Mouse (Mus musculus) forebrain, embryonic 13.5 days (tissue): ENCODE results near the gene Rap1gap. TPM values are rescaled to one million over a fixed set of nuclear protein-coding genes. Genes with fewer than 3 reads are reported as not detected.

Experiments used
- ATAC-seq: fragments of 200-750 bp; cut with Nextera tagmentation; 2 replicates; pipeline ENCODE4 v1.8.0; 2017
- H3K27ac ChIP-seq: fragments of 300-500 bp; sonication (generic); 2 replicates; pipeline ENCODE4 v1.5.1; 2015; ENCODE audit warnings: inconsistent platforms, mild to moderate bottlenecking, moderate library complexity
- H3K27me3 ChIP-seq: fragments of 300-500 bp; sonication (generic); 2 replicates; pipeline ENCODE4 v1.6.1; 2015; ENCODE audit warnings: mild to moderate bottlenecking, inconsistent platforms
- H3K36me3 ChIP-seq: fragments of 300-500 bp; sonication (generic); 2 replicates; pipeline ENCODE4 v1.6.1; 2015; ENCODE audit warnings: mild to moderate bottlenecking, inconsistent platforms; ENCODE audit not compliant: poor library complexity, severe bottlenecking
- H3K4me1 ChIP-seq: fragments of 300-500 bp; sonication (generic); 2 replicates; pipeline ENCODE4 v1.6.1; 2015; ENCODE audit warnings: inconsistent platforms
- H3K4me2 ChIP-seq: fragments of 300-500 bp; sonication (generic); 2 replicates; pipeline ENCODE4 v1.6.1; 2015; ENCODE audit warnings: inconsistent platforms, mild to moderate bottlenecking, moderate library complexity
- H3K4me3 ChIP-seq: fragments of 300-500 bp; sonication (generic); 2 replicates; pipeline ENCODE4 v1.5.1; 2015; ENCODE audit warnings: mild to moderate bottlenecking, inconsistent platforms
- H3K9ac ChIP-seq: fragments of 300-500 bp; sonication (generic); 2 replicates; pipeline ENCODE4 v1.6.1; 2015; ENCODE audit warnings: mild to moderate bottlenecking, inconsistent platforms
- H3K9me3 ChIP-seq: fragments of 300-500 bp; sonication (generic); replicated peaks from 2 replicates; pipeline ENCODE4 v1.6.1; 2016; ENCODE audit warnings: inconsistent platforms
- WGBS: fragments of 180-500 bp; shearing (Covaris S2); methylation state at CpG from one replicate; pipeline ENCODE4 v1.1.7; 2015; 5-methylcytosine and 5-hydroxymethylcytosine counted together
- polyA plus RNA-seq: library from polyadenylated mRNA; unstranded; fragments of >200 nt; fragmentation: Nextera tagmentation; extraction: Ambion mirVana; gene quantifications from 2 replicates; pipeline ENCODE4 v1.2.1, GENCODE M21; 2015

Rap1gap gene
- polyA plus RNA-seq, 1 experiment from 2014 or later: 11.8 TPM

GRCm38 (mm10) chr4:137698076-137698985, 33.8 kb downstream of the Rap1gap start:
- Histone ChIP-seq H3K4me1 (peaks cover 36% of the 10 kb centered on the region), H3K27ac (no peak overlapping the region), H3K27me3 (no peaks in the 10 kb centered on the region), H3K4me2 (no peak overlapping the region), H3K9me3 (no peaks in the 10 kb centered on the region), H3K4me3 (no peak overlapping the region), H3K9ac (no peak overlapping the region), H3K36me3 (no peaks in the 10 kb centered on the region)
- WGBS: 67% methylated on average over 7 of the region's 7 CpGs
- ATAC-seq: no peak

DNA sequence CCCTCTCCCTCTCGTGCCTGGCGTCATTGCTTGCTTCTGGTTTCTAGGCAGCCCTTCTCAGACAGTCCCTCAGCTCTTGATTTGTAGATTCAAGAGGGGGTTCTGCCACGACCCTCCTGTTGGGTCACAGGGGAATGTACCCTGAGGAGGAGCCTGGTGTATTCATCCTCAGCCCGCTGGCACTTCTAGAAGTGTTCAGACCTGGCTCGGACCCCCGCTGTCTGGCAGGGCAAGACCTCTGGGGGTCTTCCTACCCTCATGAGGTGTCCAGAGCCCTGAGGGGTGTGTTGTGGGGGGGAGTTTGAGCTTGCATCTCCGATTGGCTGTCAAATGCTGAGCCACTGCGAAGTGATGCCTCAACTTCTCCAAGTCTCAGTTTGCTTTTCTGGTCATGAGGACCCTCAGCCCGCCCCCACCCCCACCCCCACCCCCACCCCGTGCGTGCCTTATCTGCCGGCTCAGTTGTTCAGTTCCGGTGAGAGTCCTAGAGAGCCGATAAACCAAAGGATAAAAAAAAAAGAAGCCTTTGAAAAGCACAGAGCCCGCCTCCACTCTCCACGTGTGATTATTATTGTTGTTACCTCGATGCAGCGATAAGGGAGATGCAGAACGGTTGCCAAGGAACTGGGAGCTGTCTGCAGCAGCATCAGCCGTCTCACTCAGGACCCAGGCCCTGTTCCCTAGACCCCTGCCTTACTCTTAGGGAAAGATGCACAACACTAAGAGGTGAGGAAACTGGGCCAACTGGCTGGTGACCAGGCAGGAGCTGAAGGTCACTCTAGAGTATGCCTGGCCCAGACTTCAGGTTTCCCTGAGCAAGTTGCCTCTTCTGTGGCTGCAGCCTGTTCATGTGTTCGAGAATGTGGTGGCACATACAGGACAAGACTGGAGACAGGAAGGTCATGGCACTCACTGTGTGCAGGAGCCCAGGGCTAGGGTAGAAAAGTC, 35.0 kb downstream of the Rap1gap start:
- H3K9me3 ChIP-seq: no peaks in the 10 kb centered on the region
- no peak overlapping the region for H3K9ac ChIP-seq
- peaks cover 39% of the 10 kb centered on the region for H3K4me1 ChIP-seq
- WGBS: 47% methylated on average over 21 of the region's 21 CpGs
- no peaks in the 10 kb centered on the region for H3K27me3 ChIP-seq
- H3K4me2 ChIP-seq: no peak overlapping the region
- H3K36me3 ChIP-seq: no peaks in the 10 kb centered on the region
- no peak overlapping the region for H3K27ac ChIP-seq
- H3K4me3 ChIP-seq: no peak overlapping the region
- no peak for ATAC-seq

- Histone ChIP-seq H3K9ac (no peak overlapping the region), H3K4me3 (no peak overlapping the region), H3K27me3 (no peaks in the 10 kb centered on the region), H3K27ac (no peak overlapping the region), H3K4me2 (no peak overlapping the region), H3K9me3 (no peaks in the 10 kb centered on the region), H3K4me1 (peaks cover 40% of the 10 kb centered on the region), H3K36me3 (no peaks in the 10 kb centered on the region)
- no peak for ATAC-seq
- 78% methylated on average over 6 of the region's 6 CpGs for WGBS
Measured at GRCm38 (mm10) chr4:137700960-137701359, 36.4 kb downstream of the Rap1gap start.

- Histone ChIP-seq H3K9ac (no peak overlapping the region), H3K4me2 (no peak overlapping the region), H3K27ac (no peak overlapping the region), H3K36me3 (no peaks in the 10 kb centered on the region), H3K4me1 (peaks cover 43% of the 10 kb centered on the region), H3K27me3 (no peaks in the 10 kb centered on the region), H3K4me3 (no peak overlapping the region), H3K9me3 (no peaks in the 10 kb centered on the region)
- WGBS: 93% methylated on average over 5 of the region's 5 CpGs
- ATAC-seq: no peak
Measured at GRCm38 (mm10) chr4:137703077-137703476, 38.6 kb downstream of the Rap1gap start.

GRCm38 (mm10) chr4:137704561-137704960, 40.0 kb downstream of the Rap1gap start:
- Histone ChIP-seq H3K27me3 (peaks cover 5% of the 10 kb centered on the region; the same call in 1 of the 2 replicates), H3K27ac (no peak overlapping the region), H3K36me3 (no peaks in the 10 kb centered on the region), H3K4me2 (no peak overlapping the region), H3K9me3 (no peaks in the 10 kb centered on the region), H3K4me1 (peaks cover 38% of the 10 kb centered on the region), H3K4me3 (no peak overlapping the region), H3K9ac (no peak overlapping the region)
- WGBS: 33% methylated on average over 2 of the region's 2 CpGs
- no peak for ATAC-seq

DNA sequence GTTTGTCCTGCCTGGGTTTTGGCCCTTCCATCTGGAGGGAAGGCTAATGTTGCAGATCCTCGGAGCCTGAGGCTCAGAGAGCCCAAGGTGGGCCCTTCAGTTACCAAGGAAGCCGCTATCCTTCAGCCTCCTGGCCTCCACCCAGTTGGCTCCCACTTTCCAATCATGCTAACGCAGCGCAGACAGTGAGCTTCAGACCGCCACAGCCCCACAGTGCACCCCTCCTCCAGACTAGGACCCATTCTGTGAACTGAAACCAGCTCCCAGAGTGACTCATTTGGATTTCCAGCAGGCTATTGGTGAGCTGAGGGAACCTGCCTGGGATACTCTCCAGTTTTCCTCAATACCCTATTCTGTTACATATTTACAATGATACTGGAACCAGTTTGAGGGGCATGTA, 40.9 kb downstream of the Rap1gap start:
- no peak overlapping the region for H3K9ac ChIP-seq
- H3K36me3 ChIP-seq: no peaks in the 10 kb centered on the region
- H3K27me3 ChIP-seq: peaks cover 5% of the 10 kb centered on the region; the same call in 1 of the 2 replicates
- no peak overlapping the region for H3K4me3 ChIP-seq
- WGBS: 82% methylated on average over 5 of the region's 5 CpGs
- no peaks in the 10 kb centered on the region for H3K9me3 ChIP-seq
- H3K4me2 ChIP-seq: no peak overlapping the region
- H3K4me1 ChIP-seq: peaks cover 36% of the 10 kb centered on the region
- no peak for ATAC-seq
- no peak overlapping the region for H3K27ac ChIP-seq

DNA sequence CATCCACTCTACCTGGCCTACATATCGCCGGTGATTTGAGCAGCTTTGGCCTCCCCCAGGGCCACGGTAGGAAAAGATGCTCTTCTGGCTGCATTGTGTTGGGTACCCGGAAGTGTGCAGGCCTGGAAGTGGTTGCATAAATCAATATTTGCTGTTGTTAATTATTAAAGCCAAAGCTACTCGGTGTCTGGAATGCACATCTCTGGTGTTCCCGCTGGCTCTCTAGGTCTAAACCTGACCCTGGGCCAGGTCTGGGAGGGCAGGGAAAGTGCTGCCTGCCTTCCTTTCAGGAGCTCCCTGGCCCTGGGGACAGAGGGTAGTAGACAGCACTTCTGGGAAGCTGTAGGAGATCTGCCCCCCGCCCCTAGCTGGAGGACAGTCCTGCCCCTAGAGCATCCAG, 42.0 kb downstream of the Rap1gap start:
- no peak for ATAC-seq
- peak overlapping the region; percentile 37; the same call in 1 of the 2 replicates for H3K9ac ChIP-seq
- 81% methylated on average over 7 of the region's 7 CpGs for WGBS

DNA sequence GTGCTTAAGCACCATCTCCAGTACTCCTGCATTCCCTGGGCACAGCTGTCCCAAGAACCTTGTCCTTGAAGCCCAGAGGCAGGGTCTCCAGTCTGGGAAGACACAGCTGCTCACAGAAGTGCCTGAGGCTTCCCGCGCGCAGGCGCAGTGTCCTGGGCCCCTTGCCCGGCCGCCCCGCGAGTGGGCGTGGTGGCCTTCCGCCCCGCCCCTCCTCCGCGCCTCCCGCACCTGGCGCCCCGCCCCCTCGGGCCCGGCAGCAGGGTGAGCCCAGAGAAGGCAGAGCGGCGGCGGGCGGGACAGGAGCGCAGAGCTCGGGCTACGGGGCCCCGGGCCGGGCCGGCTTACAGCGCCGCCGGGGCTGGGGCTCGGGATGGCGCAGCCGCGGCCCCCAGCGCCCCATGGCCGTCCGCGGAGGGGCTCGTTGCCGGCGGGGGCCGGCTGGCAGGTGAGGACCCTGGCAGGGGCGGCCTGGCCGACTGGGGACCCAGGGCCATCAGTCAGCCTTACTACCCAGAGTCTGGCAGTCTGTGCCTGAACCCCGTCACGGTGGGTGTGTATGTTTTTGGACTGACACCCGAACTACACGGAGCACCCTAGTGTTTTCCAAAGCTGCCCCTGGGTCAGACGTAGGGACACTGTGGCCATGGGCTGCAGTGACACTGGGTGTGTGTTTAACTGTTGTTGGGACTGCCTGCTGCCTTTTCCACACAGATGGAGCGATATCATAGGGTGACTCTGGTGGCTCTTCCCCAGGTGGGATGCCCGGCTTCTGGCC, 42.9 kb downstream of the Rap1gap start:
- no peak overlapping the region for H3K27ac ChIP-seq
- ATAC-seq: peak; percentile 88

More for the DNA sequence above, 42.0 kb downstream of the Rap1gap start:
- Histone ChIP-seq H3K9me3 (no peaks in the 10 kb centered on the region), H3K27ac (peak overlapping the region; percentile 40; the same call in 1 of the 2 replicates), H3K4me1 (peaks cover 36% of the 10 kb centered on the region), H3K4me3 (no peak overlapping the region), H3K4me2 (peak overlapping the region; percentile 86; the same call in 1 of the 2 replicates), H3K36me3 (no peaks in the 10 kb centered on the region), H3K27me3 (peaks cover 5% of the 10 kb centered on the region; the same call in 1 of the 2 replicates)

GRCm38 (mm10) chr4:137712963-137713362, 48.4 kb downstream of the Rap1gap start:
- no peak for ATAC-seq
- Histone ChIP-seq H3K9ac (no peak overlapping the region), H3K4me3 (no peak overlapping the region), H3K27ac (no peak overlapping the region), H3K4me1 (peaks cover 10% of the 10 kb centered on the region), H3K9me3 (no peaks in the 10 kb centered on the region), H3K36me3 (no peaks in the 10 kb centered on the region), H3K4me2 (no peak overlapping the region), H3K27me3 (peaks cover 5% of the 10 kb centered on the region)
- WGBS: 90% methylated on average over 13 of the region's 13 CpGs

More for the DNA sequence above, 42.9 kb downstream of the Rap1gap start:
- H3K9ac ChIP-seq: peak overlapping the region; percentile 79
- 3% methylated on average over 37 of the region's 52 CpGs for WGBS
- H3K4me1 ChIP-seq: peaks cover 36% of the 10 kb centered on the region
- H3K27me3 ChIP-seq: peaks cover 5% of the 10 kb centered on the region; the same call in 1 of the 2 replicates
- H3K9me3 ChIP-seq: no peaks in the 10 kb centered on the region
- no peaks in the 10 kb centered on the region for H3K36me3 ChIP-seq
- peak overlapping the region; percentile 86 for H3K4me2 ChIP-seq
- peak overlapping the region; percentile 51 for H3K4me3 ChIP-seq

- H3K9me3 ChIP-seq: no peaks in the 10 kb centered on the region
- 63% methylated on average over 8 of the region's 8 CpGs for WGBS
- peaks cover 1% of the 10 kb centered on the region for H3K27me3 ChIP-seq
- no peak overlapping the region for H3K9ac ChIP-seq
- H3K27ac ChIP-seq: no peak overlapping the region
- no peak for ATAC-seq
- peaks cover 10% of the 10 kb centered on the region for H3K4me1 ChIP-seq
- no peak overlapping the region for H3K4me2 ChIP-seq
- H3K36me3 ChIP-seq: no peaks in the 10 kb centered on the region
- H3K4me3 ChIP-seq: no peak overlapping the region
Measured at GRCm38 (mm10) chr4:137714020-137714624, 49.6 kb downstream of the Rap1gap start.

DNA sequence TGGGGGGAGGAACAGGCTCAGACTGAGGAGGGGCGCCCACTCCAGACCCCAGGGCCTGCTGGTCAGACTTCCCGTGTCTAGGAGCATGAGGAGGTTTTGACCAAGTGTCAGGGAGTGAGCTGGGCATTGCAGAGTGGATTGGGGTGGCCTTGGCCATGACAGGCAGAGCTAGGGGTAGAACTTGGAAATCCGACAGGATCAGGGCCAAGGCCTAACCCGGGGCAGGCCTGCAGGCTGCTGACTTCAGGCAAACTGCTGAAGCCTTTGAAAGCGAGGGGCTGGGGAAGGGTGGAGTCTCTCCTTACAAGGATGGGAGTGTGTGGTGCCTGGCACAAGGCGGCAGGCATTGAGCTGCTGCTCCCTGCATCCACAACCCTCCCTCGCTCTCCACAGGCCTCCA, 52.5 kb downstream of the Rap1gap start:
- Histone ChIP-seq H3K27ac (no peak overlapping the region), H3K4me3 (no peak overlapping the region), H3K27me3 (no peaks in the 10 kb centered on the region; the same call in 1 of the 2 replicates), H3K9ac (no peak overlapping the region), H3K4me2 (no peak overlapping the region), H3K9me3 (no peaks in the 10 kb centered on the region), H3K36me3 (no peaks in the 10 kb centered on the region), H3K4me1 (peaks cover 18% of the 10 kb centered on the region)
- ATAC-seq: no peak
- 60% methylated on average over 7 of the region's 7 CpGs for WGBS
